Mouse (Mus musculus) liver, postnatal 0 days (tissue): ENCODE data around the gene Nfatc4. TPM values are rescaled to one million over a fixed set of nuclear protein-coding genes. Genes with fewer than 3 reads are reported as not detected.

Experiments used
- ATAC-seq: fragments of 200-750 bp; cut with Nextera tagmentation; 2 replicates; pipeline ENCODE4 v1.8.0; 2017; ENCODE audit warnings: mild to moderate bottlenecking, moderate library complexity
- DNase-seq: peaks from one replicate; pipeline ENCODE4 v3.0.0-alpha.2; 2016
- H3K27ac ChIP-seq: fragments of 300-500 bp; sonication (generic); 2 replicates; pipeline ENCODE4 v1.5.1; 2014; ENCODE audit warnings: antibody characterized with exemption, moderate library complexity, mild to moderate bottlenecking, low read depth
- H3K27me3 ChIP-seq: fragments of 300-500 bp; sonication (generic); 2 replicates; pipeline ENCODE4 v1.6.1; 2014; ENCODE audit warnings: low read length, control low read depth, mixed read lengths; ENCODE audit not compliant: insufficient read depth
- H3K36me3 ChIP-seq: fragments of 300-500 bp; sonication (generic); replicated peaks from 2 replicates; pipeline ENCODE4 v1.6.1; 2014; ENCODE audit warnings: mild to moderate bottlenecking, control low read depth, low read length, moderate library complexity, mixed read lengths; ENCODE audit not compliant: insufficient read depth
- H3K4me1 ChIP-seq: fragments of 300-500 bp; sonication (generic); 2 replicates; pipeline ENCODE4 v1.6.1; 2014; ENCODE audit warnings: antibody characterized with exemption, mild to moderate bottlenecking, control low read depth; ENCODE audit not compliant: insufficient read depth
- H3K4me2 ChIP-seq: fragments of 300-500 bp; sonication (generic); 2 replicates; pipeline ENCODE4 v1.6.1; 2014; ENCODE audit warnings: low read depth, mild to moderate bottlenecking, low read length, moderate library complexity, mixed read lengths
- H3K4me3 ChIP-seq: fragments of 300-500 bp; sonication (generic); 2 replicates; pipeline ENCODE4 v1.5.1; 2014; ENCODE audit warnings: low read depth, low read length
- H3K9ac ChIP-seq: fragments of 300-500 bp; sonication (generic); replicated peaks from 2 replicates; pipeline ENCODE4 v1.6.1; 2014; ENCODE audit warnings: mild to moderate bottlenecking, moderate library complexity
- H3K9me3 ChIP-seq: fragments of 300-500 bp; sonication (generic); 2 replicates; pipeline ENCODE4 v1.6.1; 2016; ENCODE audit warnings: mild to moderate bottlenecking, control low read depth, low read length, mixed read lengths
- CTCF ChIP-seq: sonication (generic); IDR thresholded peaks from 2 replicates; pipeline ENCODE4 v1.5.1; 2016; ENCODE audit warnings: antibody characterized with exemption, low read depth
- EP300 ChIP-seq: IDR thresholded peaks from 2 replicates; pipeline ENCODE4 v1.6.1; 2016; ENCODE audit warnings: antibody characterized with exemption, low read depth, mild to moderate bottlenecking
- WGBS: fragments of 180-500 bp; shearing (Covaris S2); extraction: QIAGEN DNeasy Blood & Tissue Kit; methylation state at CpG from one replicate; pipeline ENCODE4 v1.1.7; 2014; ENCODE audit not compliant: insufficient replicate concordance; 5-methylcytosine and 5-hydroxymethylcytosine counted together
- polyA plus RNA-seq: library from polyadenylated mRNA; unstranded; fragments of >200 nt; fragmentation: Nextera tagmentation; extraction: Ambion mirVana; gene quantifications from 2 replicates; pipeline ENCODE4 v1.2.1, GENCODE M21; 2015

Nfatc4 gene
- polyA plus RNA-seq, 1 experiment from 2014 or later: 0.41 TPM

GRCm38 (mm10) chr14:55825216-55826051 lies 2.5 kb downstream of the Nfatc4 start:
- H3K27me3 ChIP-seq: peaks cover 52% of the 10 kb centered on the region
- peaks cover 15% of the 10 kb centered on the region for H3K4me1 ChIP-seq
- no peak overlapping the region for H3K27ac ChIP-seq
- TF ChIP-seq EP300 (no peak), CTCF (no peak; the same call in 1 of the 2 replicates)
- 4% methylated on average over 13 of the region's 37 CpGs for WGBS
- DNase-seq (no peak), ATAC-seq (no peak)
- H3K9ac ChIP-seq: no peak overlapping the region; the same call in 1 of the 2 replicates
- H3K9me3 ChIP-seq: no peaks in the 10 kb centered on the region
- H3K4me2 ChIP-seq: peak overlapping the region; percentile 54
- H3K4me3 ChIP-seq: peak overlapping the region; percentile 23
- H3K36me3 ChIP-seq: no peaks in the 10 kb centered on the region

DNA sequence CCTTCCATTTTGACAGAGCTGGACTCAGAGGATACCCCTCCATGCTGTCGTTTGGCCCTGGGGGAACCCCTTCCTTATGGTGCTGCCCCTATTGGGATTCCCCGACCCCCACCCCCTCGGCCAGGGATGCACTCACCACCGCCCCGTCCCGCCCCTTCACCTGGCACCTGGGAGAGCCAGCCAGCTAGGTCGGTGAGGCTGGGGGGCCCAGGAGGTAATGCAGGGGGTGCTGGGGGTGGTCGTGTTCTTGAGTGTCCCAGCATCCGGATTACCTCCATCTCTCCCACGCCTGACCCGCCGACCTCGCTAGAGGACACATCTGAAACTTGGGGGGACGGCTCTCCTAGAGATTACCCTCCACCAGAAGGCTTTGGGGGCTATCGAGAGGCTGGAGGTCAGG lies 3.2 kb downstream of the Nfatc4 start:
- no peak overlapping the region for H3K9ac ChIP-seq
- no peak overlapping the region for H3K27ac ChIP-seq
- DNase-seq (no peak), ATAC-seq (no peak)
- H3K4me2 ChIP-seq: no peak overlapping the region
- WGBS: 10% methylated on average over 15 of the region's 15 CpGs
- TF ChIP-seq CTCF (no peak), EP300 (no peak)
- peaks cover 52% of the 10 kb centered on the region for H3K27me3 ChIP-seq
- H3K36me3 ChIP-seq: no peaks in the 10 kb centered on the region
- peaks cover 15% of the 10 kb centered on the region for H3K4me1 ChIP-seq
- H3K4me3 ChIP-seq: 0 out of 2 replicates have a peak overlapping the region, but pooled peaks have one; percentile 2
- H3K9me3 ChIP-seq: no peaks in the 10 kb centered on the region

DNA sequence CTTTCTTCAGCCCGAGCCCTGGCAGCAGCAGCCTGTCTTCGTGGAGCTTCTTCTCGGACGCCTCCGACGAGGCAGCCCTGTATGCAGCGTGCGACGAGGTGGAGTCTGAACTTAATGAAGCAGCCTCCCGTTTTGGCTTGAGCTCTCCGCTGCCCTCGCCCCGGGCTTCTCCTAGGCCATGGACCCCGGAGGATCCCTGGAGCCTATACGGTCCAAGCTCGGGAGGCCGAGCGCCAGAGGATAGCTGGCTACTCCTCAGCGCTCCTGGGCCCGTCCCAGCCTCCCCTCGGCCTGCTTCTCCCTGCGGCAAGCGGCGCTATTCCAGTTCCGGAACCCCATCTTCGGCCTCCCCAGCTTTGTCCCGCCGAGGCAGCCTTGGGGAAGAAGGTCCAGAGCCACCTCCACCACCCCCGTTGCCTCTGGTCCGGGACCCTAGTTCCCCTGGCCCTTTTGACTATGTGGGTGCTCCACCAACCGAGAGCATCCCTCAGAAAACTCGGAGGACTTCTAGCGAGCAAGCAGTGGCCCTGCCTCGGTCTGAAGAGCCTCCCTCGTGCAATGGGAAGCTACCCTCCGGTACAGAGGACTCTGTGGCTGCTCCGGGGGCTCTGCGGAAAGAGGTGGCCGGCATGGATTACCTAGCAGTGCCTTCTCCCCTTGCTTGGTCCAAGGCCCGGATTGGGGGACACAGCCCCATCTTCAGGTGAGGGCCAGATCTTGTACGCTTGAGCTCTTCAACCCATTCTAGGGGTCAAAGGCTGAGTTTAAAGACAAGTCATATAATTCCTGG lies 3.8 kb downstream of the Nfatc4 start:
- DNase-seq (no peak), ATAC-seq (no peak)
- H3K9me3 ChIP-seq: no peaks in the 10 kb centered on the region
- no peak for TF ChIP-seq EP300
- TF ChIP-seq CTCF: no peak
- 23% methylated on average over 41 of the region's 41 CpGs for WGBS
- peaks cover 15% of the 10 kb centered on the region for H3K4me1 ChIP-seq
- no peak overlapping the region for H3K9ac ChIP-seq
- H3K27ac ChIP-seq: no peak overlapping the region
- H3K27me3 ChIP-seq: peaks cover 52% of the 10 kb centered on the region
- H3K4me2 ChIP-seq: peak overlapping the region; percentile 6; the same call in 1 of the 2 replicates
- H3K4me3 ChIP-seq: 0 out of 2 replicates have a peak overlapping the region, but pooled peaks have one; percentile 2
- H3K36me3 ChIP-seq: no peaks in the 10 kb centered on the region

- no peak overlapping the region for H3K9ac ChIP-seq
- 31% methylated on average over 3 of the region's 3 CpGs for WGBS
- no peaks in the 10 kb centered on the region for H3K9me3 ChIP-seq
- ATAC-seq (no peak), DNase-seq (no peak)
- H3K4me2 ChIP-seq: no peak overlapping the region
- no peaks in the 10 kb centered on the region for H3K36me3 ChIP-seq
- peaks cover 43% of the 10 kb centered on the region for H3K27me3 ChIP-seq
- no peak overlapping the region for H3K27ac ChIP-seq
- no peak overlapping the region for H3K4me3 ChIP-seq
- TF ChIP-seq CTCF: no peak
- no peak for TF ChIP-seq EP300
- H3K4me1 ChIP-seq: peaks cover 8% of the 10 kb centered on the region
These were observed 5.8 kb downstream of the Nfatc4 start for GRCm38 (mm10) chr14:55828716-55829263.

DNA sequence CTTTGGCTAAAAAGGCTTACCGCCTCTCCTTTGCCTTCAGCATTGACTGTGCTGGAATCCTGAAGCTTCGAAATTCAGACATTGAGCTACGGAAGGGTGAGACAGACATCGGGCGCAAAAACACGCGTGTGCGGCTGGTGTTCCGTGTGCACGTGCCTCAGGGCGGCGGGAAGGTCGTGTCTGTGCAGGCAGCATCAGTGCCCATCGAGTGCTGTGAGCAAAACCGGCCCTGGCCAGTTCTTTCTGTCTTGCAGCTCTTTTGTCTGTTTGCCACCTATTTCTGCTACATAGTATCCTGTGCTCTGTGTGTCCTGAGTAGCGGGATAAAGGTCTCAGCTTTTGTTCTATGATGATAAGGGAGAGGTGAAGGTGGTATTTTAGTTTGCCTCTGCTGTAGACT lies 6.9 kb downstream of the Nfatc4 start:
- no peak for ATAC-seq
- H3K4me2 ChIP-seq: no peak overlapping the region
- H3K4me3 ChIP-seq: no peak overlapping the region
- H3K9me3 ChIP-seq: no peaks in the 10 kb centered on the region
- TF ChIP-seq EP300 (no peak), CTCF (no peak)
- peaks cover 6% of the 10 kb centered on the region for H3K4me1 ChIP-seq
- H3K27me3 ChIP-seq: peaks cover 33% of the 10 kb centered on the region
- WGBS: 84% methylated on average over 16 of the region's 16 CpGs
- H3K27ac ChIP-seq: no peak overlapping the region
- no peak overlapping the region for H3K9ac ChIP-seq
- DNase-seq: no peak
- no peaks in the 10 kb centered on the region for H3K36me3 ChIP-seq

- no peak overlapping the region for H3K27ac ChIP-seq
- H3K27me3 ChIP-seq: peaks cover 28% of the 10 kb centered on the region
- no peak overlapping the region for H3K4me2 ChIP-seq
- 70% methylated on average over 4 of the region's 4 CpGs for WGBS
- H3K4me3 ChIP-seq: no peak overlapping the region
- TF ChIP-seq EP300 (no peak), CTCF (no peak)
- ATAC-seq (no peak), DNase-seq (no peak)
- H3K9ac ChIP-seq: no peak overlapping the region
- no peaks in the 10 kb centered on the region for H3K36me3 ChIP-seq
- peaks cover 1% of the 10 kb centered on the region for H3K4me1 ChIP-seq
- no peaks in the 10 kb centered on the region for H3K9me3 ChIP-seq
These were observed 7.4 kb downstream of the Nfatc4 start for GRCm38 (mm10) chr14:55830331-55830730.
